Mouse (Mus musculus): Measurements from ENCODE around the gene Elane.

The Elane gene

GRCm38 (mm10) chr10:79929967-79930825 is 44.1 kb downstream of the Elane start:
- DNase-seq (ENCODE audit: low spot score in 2 of 2), result no peak

DNA sequence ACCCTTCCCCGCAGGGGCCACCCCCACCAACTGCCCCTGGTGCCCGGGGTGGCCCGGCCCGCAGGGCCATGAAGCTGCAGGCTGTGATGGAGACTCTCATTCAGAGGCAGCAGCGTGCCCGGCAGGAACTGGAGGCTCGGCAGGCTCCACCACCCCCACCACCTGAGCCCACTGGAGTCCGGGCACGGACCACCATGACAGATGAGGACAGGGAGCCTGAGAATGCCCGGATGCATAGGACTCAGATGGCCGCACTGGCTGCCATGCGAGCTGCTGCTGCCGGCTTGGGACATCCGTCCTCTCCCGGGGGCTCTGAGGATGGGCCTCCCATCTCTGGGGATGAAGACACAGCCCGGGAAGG is 44.8 kb downstream of the Elane start:
- no peak for DNase-seq (ENCODE audit: low spot score in 2 of 2)

DNA sequence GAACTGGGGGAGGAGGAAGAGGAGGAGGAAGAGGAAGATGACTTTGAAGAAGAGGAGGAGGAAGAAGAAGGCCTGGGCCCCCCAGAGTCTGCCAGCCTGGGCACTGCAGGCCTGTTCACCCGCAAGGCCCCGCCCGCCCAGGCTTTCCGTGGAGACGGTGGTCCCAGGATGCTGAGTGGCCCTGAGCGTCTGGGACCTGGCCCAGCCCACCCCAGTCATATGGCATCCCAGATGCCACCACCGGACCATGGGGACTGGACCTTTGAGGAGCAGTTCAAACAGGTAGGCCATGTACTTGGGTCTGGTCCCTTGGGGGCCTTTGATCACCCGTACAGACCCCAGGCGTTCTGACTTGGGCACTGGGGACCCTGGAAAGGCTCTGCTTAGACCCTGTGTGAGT is 45.8 kb downstream of the Elane start:
- no peak for DNase-seq (ENCODE audit: low spot score in 2 of 2)

- peak in 1 of 2 experiments; percentile 70 for DNase-seq (ENCODE audit: low spot score in 2 of 2)
Measured at GRCm38 (mm10) chr10:79932736-79933135, 46.7 kb downstream of the Elane start.

DNA sequence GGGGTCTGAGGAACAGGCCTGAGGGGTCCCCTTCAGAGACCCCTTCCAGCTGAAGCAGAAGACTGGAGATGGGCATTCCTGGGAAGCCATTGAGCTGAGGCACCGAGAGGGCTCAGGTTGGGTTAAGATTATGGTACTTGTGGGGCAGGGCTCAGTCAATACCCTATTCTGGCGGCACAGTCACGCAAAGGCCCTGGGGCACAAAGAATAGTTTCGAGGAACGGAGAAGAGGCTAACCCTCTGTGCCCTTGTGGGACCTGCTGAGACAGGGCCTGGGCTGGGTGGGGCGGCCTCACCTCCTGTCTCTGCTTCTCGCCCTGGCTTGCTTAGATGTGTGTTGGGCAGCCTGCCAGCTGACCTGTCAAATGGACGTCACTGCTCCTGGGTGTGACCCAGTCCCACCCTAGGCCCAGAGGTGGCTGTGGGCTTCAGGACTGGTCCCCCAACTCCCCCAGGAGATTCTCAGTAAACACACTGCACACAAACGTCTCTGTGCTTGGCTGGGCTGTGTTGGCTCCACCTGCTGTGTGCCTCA is 47.2 kb downstream of the Elane start:
- no peak for DNase-seq (ENCODE audit: low spot score in 2 of 2)

GRCm38 (mm10) chr10:79933861-79934260 is 47.8 kb downstream of the Elane start:
- DNase-seq (ENCODE audit: low spot score in 2 of 2), result no peak

GRCm38 (mm10) chr10:79934272-79934721 is 48.2 kb downstream of the Elane start:
- peak; percentile 67 to 92 for DNase-seq (ENCODE audit: low spot score in 2 of 2)

GRCm38 (mm10) chr10:79934794-79935569 is 48.9 kb downstream of the Elane start:
- no peak for DNase-seq (ENCODE audit: low spot score in 2 of 2)

DNA sequence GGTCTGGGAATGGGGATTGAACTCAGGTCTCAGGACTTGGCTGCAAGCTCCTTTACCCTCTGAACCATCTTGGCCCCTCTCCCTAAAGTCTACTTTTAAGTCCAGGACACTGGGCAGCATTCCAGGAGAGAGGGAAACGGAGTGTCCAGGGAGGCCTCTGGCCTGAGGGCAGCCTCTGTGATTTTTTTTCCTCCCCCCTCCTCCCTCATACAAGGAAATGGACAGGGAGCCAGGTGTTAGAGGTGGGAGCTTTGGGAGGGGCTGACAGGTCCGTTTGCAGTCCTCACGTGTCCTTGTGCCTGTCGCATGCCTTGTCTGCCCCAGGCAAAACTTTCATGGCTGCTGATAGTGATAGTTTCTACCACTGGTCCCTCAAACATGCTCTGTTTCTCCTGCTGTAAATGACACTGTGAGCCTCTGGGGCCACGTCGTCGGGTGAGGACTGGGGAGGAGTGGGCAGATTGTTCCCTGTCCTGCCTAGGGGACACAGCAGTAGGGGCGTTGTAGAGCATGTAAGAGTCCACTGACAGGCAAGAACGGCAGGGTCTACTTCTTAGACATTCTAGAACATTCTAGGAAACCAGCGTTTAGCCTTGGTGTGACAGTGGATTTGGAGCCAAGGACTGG is 50.4 kb downstream of the Elane start:
- DNase-seq (ENCODE audit: low spot score in 2 of 2), result no peak

DNA sequence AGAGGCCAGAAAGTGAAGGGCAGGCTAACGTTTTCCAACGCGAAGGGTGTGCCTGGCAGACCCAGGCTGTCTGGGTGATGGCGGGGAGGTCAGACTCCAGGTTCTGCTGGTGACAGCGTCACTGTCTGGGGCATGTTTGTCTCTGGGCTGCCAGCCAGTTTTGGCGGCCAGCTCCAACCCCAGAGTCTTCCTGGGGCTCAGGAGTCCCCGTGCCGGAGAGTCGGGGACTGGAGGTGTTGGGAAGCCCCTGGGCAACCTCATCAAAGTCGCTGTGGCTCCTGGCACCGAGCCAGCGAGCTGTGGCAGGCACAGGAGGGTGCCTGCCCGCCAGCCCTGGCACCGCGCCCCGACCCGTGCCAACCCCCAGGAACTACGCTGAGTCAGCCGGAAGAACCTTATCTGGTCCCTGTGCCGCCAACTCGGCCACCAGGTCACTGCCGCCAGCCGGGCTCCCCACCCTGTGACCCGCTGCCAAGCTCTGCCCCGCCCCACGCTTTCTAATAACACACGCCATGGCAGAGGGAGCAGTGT is 50.9 kb downstream of the Elane start:
- DNase-seq (ENCODE audit: low spot score in 2 of 2), result peak in 1 of 2 experiments; percentile 69
